Mouse (Mus musculus): ENCODE data around the gene Pigg. TPM values are rescaled to one million over a fixed set of nuclear protein-coding genes. Genes with fewer than 3 reads are reported as not detected.

The Pigg gene
- polyA plus RNA-seq, 1 experiment, result 10.0 TPM

DNA sequence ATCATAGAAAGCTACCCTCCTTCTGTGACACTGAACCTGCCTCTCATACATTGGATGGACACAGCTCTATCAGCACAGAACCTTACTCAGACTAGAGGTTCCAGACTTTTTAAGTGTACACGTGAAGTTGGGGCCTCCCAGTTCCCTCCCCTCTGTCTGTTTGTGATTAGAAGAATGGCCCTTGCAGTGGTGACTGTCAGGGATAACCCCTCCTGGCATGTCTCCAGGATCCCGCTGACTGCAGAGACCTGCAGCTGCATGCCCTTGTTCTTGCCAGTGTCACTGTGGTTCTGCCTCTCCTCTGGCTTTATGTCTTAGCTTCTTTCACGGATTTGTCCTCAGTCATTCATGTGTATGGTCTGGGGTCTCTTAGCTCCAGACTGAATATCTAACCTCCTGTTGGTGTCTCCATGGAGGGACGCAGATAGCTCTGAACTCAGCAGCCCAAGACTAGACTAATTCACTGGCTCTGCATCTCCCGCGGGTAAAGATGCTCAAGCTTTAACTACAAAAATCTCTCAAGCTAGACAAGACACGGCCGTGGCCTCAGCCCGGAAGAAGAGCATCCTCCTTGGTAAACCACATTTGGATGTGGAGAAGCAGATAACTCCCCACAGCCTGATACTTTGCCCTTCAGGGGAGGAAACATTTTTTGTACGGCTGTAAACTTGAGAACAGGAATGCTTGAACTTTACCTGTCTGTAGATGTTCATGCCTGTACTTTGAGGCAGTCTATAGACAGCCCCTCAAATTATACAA lies 33.1 kb downstream of the Pigg start:
- H3K9ac ChIP-seq (ENCODE audit: low read depth, poor library complexity, severe bottlenecking), result no peak overlapping the region
- H3K27me3 ChIP-seq (ENCODE audit: control insufficient read depth, insufficient read depth, low read length, poor library complexity, severe bottlenecking), result no peaks in the 10 kb centered on the region
- no peak overlapping the region for H3K4me3 ChIP-seq (ENCODE audit: low read depth, low read length)
- no peak for TF ChIP-seq CTCF (IDR thresholded peaks at IDR 0.05; ENCODE audit: low read depth, low read length)
- TF ChIP-seq EP300 (IDR thresholded peaks at IDR 0.05; ENCODE audit: insufficient read depth, low read depth, low read length), result no peak
- no peak for TF ChIP-seq POLR2A (IDR thresholded peaks at IDR 0.05; ENCODE audit: insufficient read depth, low read length)
- H3K36me3 ChIP-seq (ENCODE audit: control insufficient read depth, insufficient read depth, low read length, poor library complexity, severe bottlenecking), result peaks cover 4% of the 10 kb centered on the region
- H3K9me3 ChIP-seq (replicated peaks; ENCODE audit: control insufficient read depth, insufficient read depth, low read length, poor library complexity, severe bottlenecking), result no peaks in the 10 kb centered on the region
- no peak overlapping the region for H3K27ac ChIP-seq (ENCODE audit: insufficient read depth, low read length)
- no peaks in the 10 kb centered on the region for H3K4me1 ChIP-seq (ENCODE audit: control insufficient read depth, insufficient read depth, low read length)

DNA sequence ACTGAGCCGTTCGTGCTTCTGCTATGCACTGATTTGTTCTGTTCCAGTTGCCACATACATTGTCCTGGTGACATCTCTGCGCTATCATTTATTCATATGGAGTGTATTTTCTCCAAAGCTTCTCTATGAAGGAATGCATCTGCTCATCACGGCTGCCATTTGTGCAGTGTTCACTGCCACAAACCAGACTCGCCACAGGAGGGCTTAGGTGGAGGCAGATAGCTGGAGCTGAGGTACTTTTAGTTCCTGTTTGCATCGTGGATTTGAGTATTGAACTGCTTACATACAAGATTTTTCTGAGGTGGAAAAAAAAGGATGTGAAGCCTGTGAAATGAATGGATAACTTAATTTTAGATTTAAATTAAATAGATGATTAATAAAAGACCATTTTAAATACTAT lies 35.4 kb downstream of the Pigg start:
- H3K9ac ChIP-seq (ENCODE audit: low read depth, poor library complexity, severe bottlenecking), result no peak overlapping the region
- no peaks in the 10 kb centered on the region for H3K4me1 ChIP-seq (ENCODE audit: control insufficient read depth, insufficient read depth, low read length)
- TF ChIP-seq EP300 (IDR thresholded peaks at IDR 0.05; ENCODE audit: insufficient read depth, low read depth, low read length) (no peak), CTCF (IDR thresholded peaks at IDR 0.05; ENCODE audit: low read depth, low read length) (no peak), POLR2A (IDR thresholded peaks at IDR 0.05; ENCODE audit: insufficient read depth, low read length) (no peak)
- no peak overlapping the region for H3K4me3 ChIP-seq (ENCODE audit: low read depth, low read length)
- H3K27ac ChIP-seq (ENCODE audit: insufficient read depth, low read length), result no peak overlapping the region
- no peaks in the 10 kb centered on the region for H3K9me3 ChIP-seq (replicated peaks; ENCODE audit: control insufficient read depth, insufficient read depth, low read length, poor library complexity, severe bottlenecking)
- no peaks in the 10 kb centered on the region for H3K27me3 ChIP-seq (ENCODE audit: control insufficient read depth, insufficient read depth, low read length, poor library complexity, severe bottlenecking)
- H3K36me3 ChIP-seq (ENCODE audit: control insufficient read depth, insufficient read depth, low read length, poor library complexity, severe bottlenecking), result peaks cover 4% of the 10 kb centered on the region

DNA sequence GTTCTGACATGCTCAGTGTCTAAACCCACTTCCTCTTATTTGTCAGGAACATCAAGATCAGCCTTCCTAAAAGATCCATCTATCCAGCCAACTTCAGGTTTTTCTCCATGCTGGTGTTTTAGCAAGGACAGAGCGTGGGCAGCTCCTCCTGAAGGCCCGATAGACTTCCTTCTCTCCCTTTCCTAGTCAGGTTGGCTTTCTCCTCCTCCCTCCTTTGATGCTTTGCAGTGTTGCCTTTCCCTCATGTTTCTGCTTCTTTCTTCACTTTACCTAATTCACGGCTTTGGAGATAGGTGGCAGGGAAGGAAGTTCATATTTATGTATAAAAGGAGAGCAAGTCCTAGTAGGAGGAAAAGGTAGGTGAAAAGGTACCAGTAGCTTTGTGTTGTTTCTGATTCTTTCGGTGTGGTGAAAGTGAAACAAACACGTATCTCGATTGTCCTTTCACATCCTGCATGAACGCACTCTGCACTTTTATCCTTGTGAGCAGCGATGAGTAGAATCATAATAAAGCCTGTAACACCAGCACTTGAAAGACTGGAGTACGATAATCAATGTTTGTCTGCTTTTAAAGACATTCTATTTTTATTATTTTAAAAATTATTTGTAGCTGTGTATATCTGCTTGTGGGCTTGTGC lies 37.2 kb downstream of the Pigg start:
- no peak for TF ChIP-seq EP300 (IDR thresholded peaks at IDR 0.05; ENCODE audit: insufficient read depth, low read depth, low read length)
- TF ChIP-seq POLR2A (IDR thresholded peaks at IDR 0.05; ENCODE audit: insufficient read depth, low read length), result no peak
- TF ChIP-seq CTCF (IDR thresholded peaks at IDR 0.05; ENCODE audit: low read depth, low read length), result no peak

DNA sequence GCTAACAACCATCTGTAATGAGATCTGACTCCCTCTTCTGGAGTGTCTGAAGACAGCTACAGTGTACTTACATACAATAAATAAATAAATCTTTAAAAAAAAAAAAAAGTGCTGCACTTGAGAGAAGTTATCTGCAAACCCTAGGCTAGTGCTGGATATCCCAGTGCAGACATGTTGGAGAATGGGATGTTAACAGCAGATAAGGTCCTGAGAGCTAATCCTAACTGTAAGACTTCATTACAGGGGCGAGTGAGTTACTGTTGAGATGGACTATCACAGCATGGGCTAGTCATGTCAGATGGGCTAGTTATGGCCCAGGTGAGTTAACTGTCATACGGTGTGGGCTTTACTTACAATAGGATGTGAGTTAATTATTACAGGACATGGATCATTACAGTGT lies 41.6 kb downstream of the Pigg start:
- Histone ChIP-seq H3K36me3 (ENCODE audit: control insufficient read depth, insufficient read depth, low read length, poor library complexity, severe bottlenecking) (no peaks in the 10 kb centered on the region), H3K9ac (ENCODE audit: low read depth, poor library complexity, severe bottlenecking) (no peak overlapping the region)

More for the DNA sequence above, 37.2 kb downstream of the Pigg start:
- H3K9ac ChIP-seq (ENCODE audit: low read depth, poor library complexity, severe bottlenecking), result no peak overlapping the region
- no peak overlapping the region for H3K4me3 ChIP-seq (ENCODE audit: low read depth, low read length)
- H3K36me3 ChIP-seq (ENCODE audit: control insufficient read depth, insufficient read depth, low read length, poor library complexity, severe bottlenecking), result no peaks in the 10 kb centered on the region
- no peak overlapping the region for H3K27ac ChIP-seq (ENCODE audit: insufficient read depth, low read length)
- no peaks in the 10 kb centered on the region for H3K27me3 ChIP-seq (ENCODE audit: control insufficient read depth, insufficient read depth, low read length, poor library complexity, severe bottlenecking)
- H3K9me3 ChIP-seq (replicated peaks; ENCODE audit: control insufficient read depth, insufficient read depth, low read length, poor library complexity, severe bottlenecking), result no peaks in the 10 kb centered on the region
- H3K4me1 ChIP-seq (ENCODE audit: control insufficient read depth, insufficient read depth, low read length), result no peaks in the 10 kb centered on the region

DNA sequence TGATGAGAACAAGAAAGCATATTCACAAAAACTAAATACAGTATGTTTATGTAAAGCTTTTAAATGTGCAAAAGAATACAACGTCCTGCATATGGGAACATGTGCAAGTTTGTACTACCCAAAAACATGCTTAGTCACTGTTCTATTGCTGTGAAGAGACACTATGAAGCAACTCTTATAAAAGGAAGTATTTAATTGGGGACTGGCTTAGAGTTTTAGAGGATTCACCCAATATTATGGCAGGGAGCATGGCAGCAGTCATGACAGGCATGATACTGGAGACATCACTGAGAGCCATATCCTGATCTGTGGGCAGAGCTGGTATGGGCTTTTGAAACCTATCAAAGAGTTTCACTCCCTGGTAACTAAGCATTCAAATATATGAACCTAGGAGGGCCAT lies 45.5 kb downstream of the Pigg start:
- Histone ChIP-seq H3K9me3 (replicated peaks; ENCODE audit: control insufficient read depth, insufficient read depth, low read length, poor library complexity, severe bottlenecking) (no peaks in the 10 kb centered on the region), H3K27ac (ENCODE audit: insufficient read depth, low read length) (no peak overlapping the region), H3K27me3 (ENCODE audit: control insufficient read depth, insufficient read depth, low read length, poor library complexity, severe bottlenecking) (no peaks in the 10 kb centered on the region), H3K36me3 (ENCODE audit: control insufficient read depth, insufficient read depth, low read length, poor library complexity, severe bottlenecking) (no peaks in the 10 kb centered on the region), H3K9ac (ENCODE audit: low read depth, poor library complexity, severe bottlenecking) (no peak overlapping the region), H3K4me1 (ENCODE audit: control insufficient read depth, insufficient read depth, low read length) (no peaks in the 10 kb centered on the region), H3K4me3 (ENCODE audit: low read depth, low read length) (no peak overlapping the region)
- no peak for TF ChIP-seq CTCF (IDR thresholded peaks at IDR 0.05; ENCODE audit: low read depth, low read length)
- no peak for TF ChIP-seq POLR2A (IDR thresholded peaks at IDR 0.05; ENCODE audit: insufficient read depth, low read length)
- TF ChIP-seq EP300 (IDR thresholded peaks at IDR 0.05; ENCODE audit: insufficient read depth, low read depth, low read length), result no peak

More for the DNA sequence above, 41.6 kb downstream of the Pigg start:
- Histone ChIP-seq H3K27ac (ENCODE audit: insufficient read depth, low read length) (no peak overlapping the region), H3K9me3 (replicated peaks; ENCODE audit: control insufficient read depth, insufficient read depth, low read length, poor library complexity, severe bottlenecking) (no peaks in the 10 kb centered on the region), H3K4me3 (ENCODE audit: low read depth, low read length) (no peak overlapping the region), H3K4me1 (ENCODE audit: control insufficient read depth, insufficient read depth, low read length) (no peaks in the 10 kb centered on the region), H3K27me3 (ENCODE audit: control insufficient read depth, insufficient read depth, low read length, poor library complexity, severe bottlenecking) (no peaks in the 10 kb centered on the region)
- TF ChIP-seq EP300 (IDR thresholded peaks at IDR 0.05; ENCODE audit: insufficient read depth, low read depth, low read length) (no peak), CTCF (IDR thresholded peaks at IDR 0.05; ENCODE audit: low read depth, low read length) (no peak), POLR2A (IDR thresholded peaks at IDR 0.05; ENCODE audit: insufficient read depth, low read length) (no peak)

DNA sequence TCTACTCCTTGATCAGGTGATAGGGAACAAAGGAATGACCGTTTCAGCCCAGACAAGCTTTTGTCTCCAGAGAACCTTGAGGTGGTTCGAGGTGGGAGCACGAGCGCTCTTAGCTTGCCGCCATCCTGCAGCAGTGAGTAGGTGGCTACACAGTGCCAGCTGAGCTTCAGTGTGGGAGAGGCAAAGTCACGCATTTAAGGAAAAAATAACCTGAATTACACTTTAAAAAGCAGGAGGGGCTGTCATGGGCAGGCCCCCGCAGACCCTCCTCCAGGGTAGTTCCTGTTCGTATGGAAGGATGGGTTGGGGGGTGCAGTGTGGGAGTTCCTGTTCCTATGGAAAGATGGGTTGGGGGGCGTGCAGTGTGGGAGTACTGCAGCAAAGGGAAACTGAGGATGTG lies 47.1 kb downstream of the Pigg start:
- H3K27ac ChIP-seq (ENCODE audit: insufficient read depth, low read length), result no peak overlapping the region
- no peaks in the 10 kb centered on the region for H3K36me3 ChIP-seq (ENCODE audit: control insufficient read depth, insufficient read depth, low read length, poor library complexity, severe bottlenecking)
- no peaks in the 10 kb centered on the region for H3K9me3 ChIP-seq (replicated peaks; ENCODE audit: control insufficient read depth, insufficient read depth, low read length, poor library complexity, severe bottlenecking)
- no peak overlapping the region for H3K9ac ChIP-seq (ENCODE audit: low read depth, poor library complexity, severe bottlenecking)
- no peak overlapping the region for H3K4me3 ChIP-seq (ENCODE audit: low read depth, low read length)
- TF ChIP-seq CTCF (IDR thresholded peaks at IDR 0.05; ENCODE audit: low read depth, low read length), result no peak
- no peak for TF ChIP-seq EP300 (IDR thresholded peaks at IDR 0.05; ENCODE audit: insufficient read depth, low read depth, low read length)
- TF ChIP-seq POLR2A (IDR thresholded peaks at IDR 0.05; ENCODE audit: insufficient read depth, low read length), result no peak
- H3K4me1 ChIP-seq (ENCODE audit: control insufficient read depth, insufficient read depth, low read length), result no peaks in the 10 kb centered on the region
- H3K27me3 ChIP-seq (ENCODE audit: control insufficient read depth, insufficient read depth, low read length, poor library complexity, severe bottlenecking), result no peaks in the 10 kb centered on the region

All from ES-Bruce4 (cell line).